Mouse (Mus musculus) midbrain, embryonic 16.5 days (tissue): ENCODE results near the gene Ftsj3. TPM values are rescaled to one million over a fixed set of nuclear protein-coding genes. Genes with fewer than 3 reads are reported as not detected.

Source experiments
- ATAC-seq: fragments of 200-750 bp; cut with Nextera tagmentation; 2 replicates; pipeline ENCODE4 v1.8.0; 2017; ENCODE audit warnings: moderate TSS enrichment
- H3K27ac ChIP-seq: fragments of 300-500 bp; sonication (generic); 2 replicates; pipeline ENCODE4 v1.5.1; 2014; ENCODE audit warnings: mild to moderate bottlenecking, low read length, mixed read lengths
- H3K27me3 ChIP-seq: fragments of 300-500 bp; sonication (generic); 2 replicates; pipeline ENCODE4 v1.6.1; 2014; ENCODE audit warnings: low read depth, low read length, mixed read lengths; ENCODE audit not compliant: control insufficient read depth, insufficient read depth
- H3K36me3 ChIP-seq: fragments of 300-500 bp; sonication (generic); 2 replicates; pipeline ENCODE4 v1.6.1; 2014; ENCODE audit warnings: mild to moderate bottlenecking, low read length, moderate library complexity, mixed read lengths; ENCODE audit not compliant: control insufficient read depth, insufficient read depth
- H3K4me1 ChIP-seq: fragments of 300-500 bp; sonication (generic); 2 replicates; pipeline ENCODE4 v1.6.1; 2014; ENCODE audit warnings: mild to moderate bottlenecking, low read length, mixed read lengths; ENCODE audit not compliant: control insufficient read depth, insufficient read depth
- H3K4me2 ChIP-seq: fragments of 300-500 bp; sonication (generic); 2 replicates; pipeline ENCODE4 v1.6.1; 2014; ENCODE audit warnings: mild to moderate bottlenecking, low read length, mixed read lengths
- H3K4me3 ChIP-seq: fragments of 300-500 bp; sonication (generic); 2 replicates; pipeline ENCODE4 v1.5.1; 2014; ENCODE audit warnings: low read depth, mild to moderate bottlenecking, low read length, moderate library complexity, mixed read lengths
- H3K9ac ChIP-seq: fragments of 300-500 bp; sonication (generic); 2 replicates; pipeline ENCODE4 v1.6.1; 2014; ENCODE audit warnings: low read depth, low read length, mixed read lengths
- H3K9me3 ChIP-seq: fragments of 300-500 bp; sonication (generic); replicated peaks from 2 replicates; pipeline ENCODE4 v1.6.1; 2014; ENCODE audit warnings: mild to moderate bottlenecking, low read length, mixed read lengths; ENCODE audit not compliant: control insufficient read depth, poor library complexity, severe bottlenecking
- WGBS: fragments of 180-500 bp; shearing (Covaris S2); extraction: QIAGEN DNeasy Blood & Tissue Kit; methylation state at CpG from one replicate; pipeline ENCODE4 v1.1.7; 2014; 5-methylcytosine and 5-hydroxymethylcytosine counted together
- polyA plus RNA-seq: library from polyadenylated mRNA; unstranded; fragments of >200 nt; fragmentation: Nextera tagmentation; extraction: Ambion mirVana; gene quantifications from 2 replicates; pipeline ENCODE4 v1.2.1, GENCODE M21; 2015

Ftsj3 gene
- polyA plus RNA-seq, 1 experiment from 2014 or later = 34.0 TPM

DNA sequence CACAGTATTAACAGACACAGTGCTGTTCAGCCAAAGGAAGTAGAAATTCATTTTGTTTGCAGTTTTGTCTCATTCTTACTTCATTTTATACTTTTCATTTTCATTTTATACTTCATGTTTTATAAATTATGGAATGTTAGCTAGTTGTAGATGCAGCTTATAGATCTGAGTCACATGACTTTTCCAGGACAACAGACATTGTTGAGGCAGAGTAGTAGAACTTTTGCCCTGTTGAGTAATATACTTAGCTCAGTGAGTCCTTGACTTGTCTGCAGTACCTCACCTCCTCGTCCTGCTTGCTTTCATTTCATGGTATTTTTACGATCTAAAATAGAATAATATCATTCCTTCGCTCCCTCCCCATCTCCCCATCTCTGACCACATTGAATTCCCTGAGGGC lies 35.3 kb downstream of the Ftsj3 start:
- WGBS = 93% methylated on average over 3 of the region's 3 CpGs
- H3K36me3 ChIP-seq = peaks cover 5% of the 10 kb centered on the region; the same call in 1 of the 2 replicates

DNA sequence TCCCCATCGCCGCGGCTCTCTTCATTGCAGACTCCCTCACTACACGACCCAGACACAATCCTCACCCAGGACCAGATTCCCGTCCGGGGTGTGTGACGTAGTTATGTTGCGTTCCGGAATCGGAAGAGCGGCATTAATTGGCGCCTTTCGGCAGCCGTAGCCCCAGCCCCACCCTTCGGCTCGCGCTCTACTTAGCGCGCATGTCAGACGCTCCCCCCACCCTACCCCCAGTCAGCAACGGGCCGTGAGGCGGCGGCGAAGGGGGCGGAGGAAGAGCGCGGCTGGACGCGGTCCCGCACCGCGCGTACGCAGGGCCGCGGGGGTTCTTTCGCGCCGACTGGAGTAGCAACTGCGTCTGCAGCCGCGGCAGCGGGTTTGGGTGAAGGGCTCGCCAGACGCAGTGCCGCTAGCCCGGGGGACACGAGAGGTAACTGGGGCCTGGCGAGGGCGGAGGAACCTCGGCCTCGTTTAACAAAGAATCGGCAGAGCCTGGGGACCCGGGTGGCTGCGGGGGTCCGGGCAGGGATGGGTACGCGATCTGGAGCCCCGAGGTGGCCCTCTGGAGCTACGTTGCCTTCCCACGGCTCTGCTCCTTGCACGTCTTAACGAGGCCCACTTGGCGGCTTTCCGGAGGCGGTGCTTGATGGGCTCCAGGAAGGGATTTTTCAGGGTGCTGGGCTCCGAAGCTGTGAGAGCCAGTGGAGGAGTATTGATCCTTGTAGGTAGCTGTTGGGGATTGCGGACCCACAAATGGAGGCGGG lies 39.0 kb downstream of the Ftsj3 start, which contains the start of gene Ddx42:
Gene Ddx42 (plus strand): TSS at position 197 of the 761 bp plus-strand sequence.
- no peaks in the 10 kb centered on the region for H3K27me3 ChIP-seq
- peak; percentile 96 for ATAC-seq
- peak within 1 kb of the TSS; percentile 95 for H3K27ac ChIP-seq
- no peaks in the 10 kb centered on the region for H3K9me3 ChIP-seq
- peaks cover 35% of the 10 kb centered on the region for H3K4me1 ChIP-seq
- under 1% methylated on average over 69 of the region's 70 CpGs for WGBS
- H3K36me3 ChIP-seq = peaks cover under 1% of the 10 kb centered on the region; the same call in 1 of the 2 replicates
- H3K9ac ChIP-seq = peak within 1 kb of the TSS; percentile 96
- peak within 1 kb of the TSS; percentile 73 for H3K4me2 ChIP-seq
- H3K4me3 ChIP-seq = peak within 1 kb of the TSS; percentile 98

More for the DNA sequence above, 35.3 kb downstream of the Ftsj3 start:
- no peak overlapping the region for H3K4me2 ChIP-seq
- peaks cover 25% of the 10 kb centered on the region for H3K4me1 ChIP-seq
- no peak overlapping the region for H3K9ac ChIP-seq
- H3K4me3 ChIP-seq = no peak overlapping the region
- H3K27me3 ChIP-seq = no peaks in the 10 kb centered on the region
- no peaks in the 10 kb centered on the region for H3K9me3 ChIP-seq
- no peak for ATAC-seq
- no peak overlapping the region for H3K27ac ChIP-seq

DNA sequence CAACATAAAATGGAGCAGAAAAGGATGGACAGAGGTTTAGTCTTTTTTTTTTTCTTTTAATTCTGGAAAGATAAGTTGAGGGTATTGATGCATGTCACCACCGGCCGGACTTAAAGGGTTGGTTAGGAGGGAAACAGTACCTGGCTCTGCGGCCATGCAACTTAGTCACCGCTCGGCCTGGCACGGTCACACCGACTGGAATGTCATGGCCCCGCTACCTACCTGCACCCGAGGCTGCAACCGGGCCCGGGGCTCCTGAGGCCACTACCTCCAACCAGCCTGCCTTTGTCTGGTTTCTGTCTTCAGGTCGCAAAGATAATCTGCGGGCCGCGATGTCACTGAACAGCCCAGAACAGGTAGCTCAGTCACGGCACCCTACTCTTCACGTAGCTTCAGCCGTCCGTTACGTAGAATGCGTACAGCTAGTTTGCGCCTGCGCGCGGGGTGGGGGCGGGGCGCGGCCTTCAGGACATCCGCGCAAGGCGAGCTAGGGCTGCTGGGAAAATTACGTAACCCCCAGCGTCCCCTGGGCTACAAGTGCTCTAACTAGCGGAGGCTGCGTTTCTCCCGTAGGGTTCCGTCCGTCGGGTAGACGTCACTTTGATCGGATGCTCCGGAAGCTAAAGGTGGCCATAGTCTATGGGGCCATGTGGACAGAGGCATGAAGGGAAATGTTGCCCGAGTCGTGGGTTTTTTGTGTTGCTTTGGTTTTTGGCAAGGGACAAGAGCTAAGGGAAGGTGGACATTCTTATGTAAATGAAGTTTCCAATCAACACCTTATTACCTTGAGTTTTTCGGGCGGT lies 39.8 kb downstream of the Ftsj3 start, which contains the start of gene Ccdc47:
Gene Ccdc47 (minus strand): TSS at position 418 of the 803 bp plus-strand sequence.
- Histone ChIP-seq H3K9me3 (no peaks in the 10 kb centered on the region), H3K4me1 (peaks cover 35% of the 10 kb centered on the region), H3K4me3 (peak within 1 kb of the TSS; percentile 98), H3K27me3 (no peaks in the 10 kb centered on the region), H3K27ac (peak within 1 kb of the TSS; percentile 95), H3K36me3 (peaks cover 7% of the 10 kb centered on the region; the same call in 1 of the 2 replicates), H3K4me2 (peak within 1 kb of the TSS; percentile 73), H3K9ac (peak within 1 kb of the TSS; percentile 96)
- ATAC-seq = peak; percentile 99
- under 1% methylated on average over 46 of the region's 46 CpGs for WGBS

DNA sequence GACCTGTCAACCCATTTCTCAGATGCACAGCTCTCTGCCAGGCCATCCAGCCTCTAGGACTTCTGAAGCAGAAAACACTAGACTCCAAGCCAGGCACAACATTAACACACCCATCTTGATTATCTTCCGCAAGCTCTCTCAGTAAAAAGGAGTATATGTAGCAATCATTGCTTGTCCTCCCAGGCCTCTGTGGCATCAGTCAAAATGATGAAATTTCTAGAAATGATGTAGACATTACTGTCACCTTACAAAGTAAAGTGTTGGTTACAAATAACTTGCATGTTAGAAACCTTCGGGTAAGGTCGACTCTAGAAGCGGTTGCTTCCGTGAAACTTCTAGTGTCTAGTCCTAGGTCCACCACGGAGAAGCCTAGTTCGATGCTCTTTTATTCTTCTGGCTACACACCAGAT lies 40.4 kb downstream of the Ftsj3 start:
- Histone ChIP-seq H3K4me3 (peak overlapping the region; percentile 98), H3K9ac (peak overlapping the region; percentile 83), H3K9me3 (no peaks in the 10 kb centered on the region), H3K4me2 (peak overlapping the region; percentile 67), H3K36me3 (peaks cover 12% of the 10 kb centered on the region), H3K27me3 (no peaks in the 10 kb centered on the region), H3K27ac (peak overlapping the region; percentile 95; the same call in 1 of the 2 replicates), H3K4me1 (peaks cover 35% of the 10 kb centered on the region)
- 27% methylated on average over 7 of the region's 7 CpGs for WGBS
- no peak for ATAC-seq

DNA sequence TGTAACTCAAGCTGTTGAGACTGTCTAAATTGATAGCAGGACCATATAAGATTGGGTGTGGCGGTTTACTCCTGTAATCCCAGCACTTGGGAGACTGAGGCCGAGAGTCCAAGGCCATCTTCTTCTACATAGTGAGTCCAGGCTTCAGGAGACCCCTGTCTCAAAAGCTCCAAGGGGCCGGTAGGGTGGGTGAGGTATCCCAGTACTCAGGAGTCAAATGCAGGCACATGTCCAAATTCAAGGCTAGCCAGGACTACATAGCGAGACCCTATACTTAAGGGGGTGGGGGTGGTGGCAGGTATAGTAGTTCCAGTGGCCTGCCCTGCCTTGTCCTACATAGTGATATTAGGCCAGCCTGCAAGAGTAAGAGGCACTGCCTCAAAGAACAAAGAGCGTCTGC lies 41.0 kb downstream of the Ftsj3 start:
- H3K9ac ChIP-seq = no peak overlapping the region
- 96% methylated on average over 5 of the region's 5 CpGs for WGBS
- peaks cover 32% of the 10 kb centered on the region for H3K4me1 ChIP-seq
- H3K4me2 ChIP-seq = peak overlapping the region; percentile 67; the same call in 1 of the 2 replicates
- H3K27ac ChIP-seq = no peak overlapping the region
- H3K27me3 ChIP-seq = no peaks in the 10 kb centered on the region
- H3K4me3 ChIP-seq = no peak overlapping the region; the same call in 1 of the 2 replicates
- no peaks in the 10 kb centered on the region for H3K9me3 ChIP-seq
- no peak for ATAC-seq
- peaks cover 16% of the 10 kb centered on the region for H3K36me3 ChIP-seq

DNA sequence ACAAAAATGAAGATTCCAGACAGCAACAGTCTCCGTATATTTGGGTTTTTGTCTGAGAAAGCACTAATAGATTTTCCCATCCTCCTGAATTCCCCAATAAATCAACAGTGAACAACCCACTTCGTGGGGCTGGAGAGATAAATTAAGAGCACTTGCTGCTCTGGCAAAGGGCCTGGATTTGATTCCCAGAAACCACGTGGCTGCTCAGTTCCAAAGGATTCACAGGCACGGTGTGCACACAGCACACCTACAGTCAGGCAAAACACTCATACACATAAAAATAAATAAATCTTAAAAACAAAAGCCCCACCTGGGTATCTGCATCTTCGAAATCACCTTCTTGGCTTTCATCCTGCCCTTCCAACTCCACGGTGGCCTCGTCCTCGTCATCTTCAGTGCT lies 43.1 kb downstream of the Ftsj3 start:
- Histone ChIP-seq H3K27ac (no peak overlapping the region), H3K4me3 (no peak overlapping the region), H3K9me3 (no peaks in the 10 kb centered on the region), H3K27me3 (no peaks in the 10 kb centered on the region), H3K4me2 (no peak overlapping the region), H3K9ac (no peak overlapping the region), H3K4me1 (peaks cover 16% of the 10 kb centered on the region), H3K36me3 (peaks cover 28% of the 10 kb centered on the region)
- ATAC-seq = no peak
- 92% methylated on average over 8 of the region's 8 CpGs for WGBS

DNA sequence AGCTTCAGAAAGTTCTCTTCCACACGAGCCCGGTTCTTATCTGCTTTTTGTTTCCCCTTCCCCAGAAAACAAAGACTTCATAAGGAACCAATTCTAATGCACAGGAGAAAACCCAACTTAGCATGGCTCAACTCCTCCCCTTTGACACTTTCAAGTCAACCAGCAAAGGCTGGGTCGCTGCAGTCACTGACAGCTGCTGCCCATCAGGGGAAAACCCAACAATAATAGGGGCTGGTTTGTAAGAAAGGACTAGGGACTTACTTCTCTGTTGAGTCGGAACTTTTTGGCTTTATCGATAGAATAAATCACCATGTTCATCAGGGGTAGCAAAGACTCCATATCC lies 53.8 kb downstream of the Ftsj3 start, which contains the start of gene Strada:
Gene Strada (minus strand): TSS at position 46 of the 343 bp plus-strand sequence.
- ATAC-seq = no peak
- H3K27ac ChIP-seq = no peak within 1 kb of the TSS
- 87% methylated on average over 5 of the region's 5 CpGs for WGBS

DNA sequence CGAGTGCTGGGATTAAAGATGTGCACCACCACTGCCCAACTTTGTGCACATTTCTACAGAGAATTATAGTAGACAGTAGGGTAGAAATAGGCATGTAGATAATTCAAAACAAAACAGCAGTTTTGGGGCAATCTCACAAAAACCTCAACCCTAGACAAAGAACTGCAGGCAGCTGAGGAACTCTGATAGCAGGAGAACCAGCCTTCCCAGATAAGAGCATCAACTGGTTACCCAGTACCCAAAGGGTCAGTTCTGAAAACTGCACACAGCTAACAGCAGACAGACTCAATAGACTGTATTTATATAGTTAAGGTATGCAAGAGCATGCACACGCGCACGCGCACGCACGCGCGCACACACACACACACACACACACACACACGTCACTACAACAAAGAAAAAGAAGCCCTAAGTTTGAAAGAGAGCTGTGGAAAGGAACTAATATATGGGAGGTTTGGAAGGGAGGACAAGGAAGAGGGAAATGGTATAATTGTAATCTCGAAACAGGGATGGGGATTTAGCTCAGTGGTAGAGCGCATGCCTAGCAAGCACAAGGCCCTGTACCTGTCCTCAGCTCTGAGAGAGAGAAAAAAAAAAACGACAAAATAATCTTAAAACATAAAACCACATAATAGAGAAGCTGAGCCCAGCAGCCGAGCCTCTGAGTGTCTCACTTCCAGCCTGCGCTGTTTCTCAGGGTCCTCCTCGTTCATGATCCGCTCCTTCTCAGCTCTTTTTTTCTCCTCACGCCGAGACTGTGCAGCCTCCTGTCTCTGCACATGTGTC lies 54.3 kb downstream of the Ftsj3 start:
- WGBS = 94% methylated on average over 19 of the region's 19 CpGs
- Histone ChIP-seq H3K9ac (no peak overlapping the region), H3K9me3 (no peaks in the 10 kb centered on the region), H3K4me3 (no peak overlapping the region), H3K27me3 (no peaks in the 10 kb centered on the region), H3K27ac (no peak overlapping the region), H3K4me1 (no peaks in the 10 kb centered on the region), H3K4me2 (no peak overlapping the region), H3K36me3 (peaks cover 35% of the 10 kb centered on the region)
- ATAC-seq = no peak

More for the DNA sequence above, 53.8 kb downstream of the Ftsj3 start, which contains the start of gene Strada:
- H3K4me3 ChIP-seq = no peak within 1 kb of the TSS
- no peak within 1 kb of the TSS for H3K4me2 ChIP-seq
- H3K9ac ChIP-seq = no peak within 1 kb of the TSS
- peaks cover 37% of the 10 kb centered on the region for H3K36me3 ChIP-seq
- no peaks in the 10 kb centered on the region for H3K4me1 ChIP-seq
- no peaks in the 10 kb centered on the region for H3K27me3 ChIP-seq
- no peaks in the 10 kb centered on the region for H3K9me3 ChIP-seq
